Mouse (Mus musculus) lung, postnatal 14 days (tissue): Measurements from ENCODE around the gene Hcn1.

Experiments
- DNase-seq: peaks from one replicate; pipeline ENCODE4 v3.0.0; 2021

Hcn1 gene

GRCm38 (mm10) chr13:118028662-118029061, 426.5 kb downstream of the Hcn1 start:
- DNase-seq, result no peak

DNA sequence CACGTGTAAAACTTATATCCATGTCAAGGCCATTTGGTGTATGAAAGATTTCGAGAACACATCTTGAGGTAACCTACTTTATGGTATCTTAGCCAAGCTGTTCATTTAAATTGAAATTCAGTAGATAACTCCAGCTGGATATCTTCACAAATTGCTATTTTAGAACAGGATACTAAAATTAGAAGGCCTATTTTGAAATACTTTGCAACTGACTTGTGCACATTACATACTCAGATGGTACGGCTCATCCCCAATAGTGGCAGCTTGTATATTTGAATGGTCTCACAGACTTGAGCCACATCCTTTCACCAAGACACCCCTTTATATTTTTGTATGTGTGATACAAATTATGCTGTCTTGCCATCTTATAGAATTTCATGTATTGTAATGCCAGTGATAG, 427.5 kb downstream of the Hcn1 start:
- DNase-seq, result no peak

DNA sequence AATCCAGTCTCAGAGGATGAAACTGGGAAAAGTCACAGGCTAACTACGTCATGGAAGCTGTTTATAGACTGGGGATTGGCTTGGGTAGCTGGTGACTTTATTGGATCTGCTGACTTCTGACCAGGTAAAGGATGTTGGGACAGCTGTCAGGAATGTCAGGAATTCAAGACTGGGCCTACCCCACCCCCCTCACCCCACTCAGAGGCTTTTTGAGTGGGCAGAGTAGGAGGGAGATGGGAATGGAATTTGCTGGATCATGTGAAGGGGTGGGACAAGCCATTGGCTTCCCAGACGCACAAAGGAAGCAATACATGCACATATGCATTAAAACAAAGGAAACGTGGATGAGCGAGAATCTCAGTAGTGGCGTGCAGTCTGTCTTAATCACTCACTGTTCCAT, 433.5 kb downstream of the Hcn1 start:
- no peak for DNase-seq
